Mouse (Mus musculus) left cerebral cortex, adult 8-10 months (tissue): ENCODE measurements around the gene Gm9639. TPM values are rescaled to one million over a fixed set of nuclear protein-coding genes. Genes with fewer than 3 reads are reported as not detected.
"Not testable (repeated sequence)": the region's sequence is repeated elsewhere in the genome, so short reads cannot be mapped to it uniquely, and the experiment has no call there.

Experiments
- DNase-seq, 2 experiments: peaks; one replicate each; pipeline ENCODE4 v3.0.0; 2022; ENCODE audit warnings: low spot score in 2 of 2
- total RNA-seq, 4 experiments: library from RNA; stranded (reverse); gene quantifications; 2 replicates each; pipeline ENCODE4 v1.2.4; 2022

The Gm9639 gene
- total RNA-seq, 4 experiments from 2014 or later, result not detected

DNA sequence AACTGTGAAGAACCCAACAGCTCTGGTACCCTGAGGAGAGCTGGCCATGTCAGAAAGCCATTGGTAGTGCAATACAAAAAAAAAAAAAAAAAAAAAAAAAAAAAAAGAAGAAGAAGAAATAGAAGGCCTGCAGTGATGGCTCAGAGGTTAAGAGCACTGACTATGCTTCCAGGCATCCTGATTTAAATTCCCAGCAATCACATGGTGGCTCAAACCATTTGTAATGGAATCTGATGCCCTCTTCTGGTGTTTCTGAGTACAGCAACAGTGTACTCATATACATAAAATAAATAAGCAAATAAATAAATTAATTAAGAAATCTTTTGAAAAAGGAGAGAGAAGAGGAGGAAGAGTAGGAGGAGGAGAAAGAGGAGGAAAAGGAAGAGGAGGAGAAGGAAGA, 41.4 kb downstream of the Gm9639 start:
- no peak for DNase-seq

DNA sequence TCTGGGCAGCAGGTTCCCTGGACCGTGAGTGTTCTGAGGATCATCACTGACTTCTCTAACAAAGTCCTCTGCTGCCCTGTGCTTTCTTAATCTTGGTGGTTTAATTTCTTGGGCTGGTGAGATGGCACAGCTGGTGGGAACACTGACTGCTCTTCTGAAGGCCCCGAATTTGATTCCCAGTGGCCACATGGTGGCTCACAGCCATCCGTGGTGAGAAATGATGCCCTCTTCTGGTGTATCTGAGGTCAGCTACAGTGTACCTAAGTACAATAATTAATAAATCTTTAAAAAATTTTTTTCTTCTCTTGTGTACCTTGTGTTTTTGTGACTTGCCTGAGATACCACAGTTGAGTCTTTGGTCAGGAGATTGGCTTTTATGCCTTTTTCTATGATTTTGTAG, 42.6 kb downstream of the Gm9639 start:
- not testable (repeated sequence) for DNase-seq

GRCm38 (mm10) chr10:77751254-77751653, 43.6 kb downstream of the Gm9639 start, which contains the start of gene Gm9736:
Gene Gm9736, minus strand, starts transcription at chr10:77751354.
- DNase-seq, result not testable (repeated sequence)

- DNase-seq, result not testable (repeated sequence)
Observed at GRCm38 (mm10) chr10:77750686-77751085, 44.2 kb downstream of the Gm9639 start.

Other genes with a start within 250 kb of the Gm9639 start
- gene Pttg1ip, start 213.4 kb downstream of the Gm9639 start, total RNA-seq, result 10 to 100 TPM; 80.9 to 92.5 (median 89.4) TPM
- 100 to 1,000 TPM; 172 to 216 (median 192) TPM for gene Sumo3, start 189.0 kb downstream of the Gm9639 start, total RNA-seq
- 10 to 100 TPM; 17.1 to 31.9 (median 23.8) TPM for gene Gm49325, start 188.9 kb downstream of the Gm9639 start, total RNA-seq
- gene Ube2g2, start 172.8 kb downstream of the Gm9639 start, total RNA-seq, result 10 to 100 TPM; 44.8 to 51.1 (median 49.0) TPM
- gene Tspear, start 108.5 kb downstream of the Gm9639 start, total RNA-seq, result 1 to 10 TPM in 1 of 4 experiments, under 1 TPM in 3; 0.35 to 1.1 (median 0.74) TPM
- not detected for gene Gm19402, start 104.3 kb downstream of the Gm9639 start, total RNA-seq
- gene Gm9508, start 97.8 kb downstream of the Gm9639 start, total RNA-seq, result not detected
- not detected for gene Gm10272, start 88.5 kb downstream of the Gm9639 start, total RNA-seq
- gene Gm10024, start 83.6 kb downstream of the Gm9639 start, total RNA-seq, result not detected
- not detected for gene Gm10142, start 79.3 kb downstream of the Gm9639 start, total RNA-seq
- not detected for gene Krtap12-1, start 74.5 kb downstream of the Gm9639 start, total RNA-seq
- not detected for gene Gm10100, start 68.6 kb downstream of the Gm9639 start, total RNA-seq
- gene Gm18596, start 52.4 kb downstream of the Gm9639 start, total RNA-seq, result not detected
- not detected for gene Gm9736, start 43.7 kb downstream of the Gm9639 start, total RNA-seq
- gene Gm3233, start 35.4 kb downstream of the Gm9639 start, total RNA-seq, result not detected
- not detected for gene Gm3238, start 23.8 kb downstream of the Gm9639 start, total RNA-seq
- gene Gm7138, start 18.1 kb downstream of the Gm9639 start, total RNA-seq, result not detected
- gene Gm3250, start 12.5 kb downstream of the Gm9639 start, total RNA-seq, result not detected
- not detected for gene Gm7137, start 6.9 kb downstream of the Gm9639 start, total RNA-seq
- gene Gm19668, start 4.1 kb upstream of the Gm9639 start, total RNA-seq, result not detected
- not detected for gene Gm9507, start 16.8 kb upstream of the Gm9639 start, total RNA-seq
- not detected for gene Gm2696, start 19.6 kb upstream of the Gm9639 start, total RNA-seq
- gene Krtap10-4, start 32.0 kb upstream of the Gm9639 start, total RNA-seq, result not detected
- not detected for gene Krtap10-10, start 40.9 kb upstream of the Gm9639 start, total RNA-seq
- not detected for gene Gm36176, start 51.7 kb upstream of the Gm9639 start, total RNA-seq
- gene Gm10318, start 57.8 kb upstream of the Gm9639 start, total RNA-seq, result not detected
- gene Gm3285, start 66.9 kb upstream of the Gm9639 start, total RNA-seq, result not detected
- 10 to 100 TPM in 3 of 4 experiments, 1 to 10 TPM in 1; 9.3 to 10.8 (median 10.4) TPM for gene Lrrc3, start 107.5 kb upstream of the Gm9639 start, total RNA-seq
- gene Trpm2, start 175.5 kb upstream of the Gm9639 start, total RNA-seq, result 10 to 100 TPM; 49.9 to 64.9 (median 51.2) TPM
- 10 to 100 TPM; 28.1 to 37.1 (median 34.4) TPM for gene 1810043G02Rik, start 183.4 kb upstream of the Gm9639 start, total RNA-seq
- 100 to 1,000 TPM; 149 to 184 (median 161) TPM for gene Pfkl, start 215.0 kb upstream of the Gm9639 start, total RNA-seq
- gene Dnmt3l, start 246.9 kb upstream of the Gm9639 start, total RNA-seq, result 1 to 10 TPM in 1 of 4 experiments, under 1 TPM in 1, not detected in 2; 0.77 to 1.4 TPM
- under 1 TPM in 3 of 4 experiments, not detected in 1; 0.23 to 0.97 (median 0.37) TPM for gene Aire, start 248.5 kb upstream of the Gm9639 start, total RNA-seq